In genomic region chrX:65734577-65734976, GRCm38 (mm10) we compare ENCODE assay signal across 11 mouse cellular contexts.
A peak's percentile ranks its signal among the peaks of the same experiment; 100 is the strongest.
DNase-seq lines count a peak whose midpoint lies in the region; ATAC-seq lines count a peak whose summit lies in the region.
"Had no signal": no experiment of that assay in that cellular context is flagged by ENCODE, and none has a peak within 500 bp of the region (broad histone marks: within the 10 kb centered on the region; RNA-seq: fewer than 3 reads in every experiment).

No protein-coding gene starts in this region.

- H3K27ac ChIP-seq in hindbrain, embryonic 11.5 days (ENCODE audit: low read depth, low read length), result no peak overlapping the region
- H3K27ac ChIP-seq in hindbrain, embryonic 12.5 days, result no peak overlapping the region
- H3K27ac ChIP-seq: hindbrain, embryonic 10.5 days; limb, embryonic 15.5 days had no signal

- H3K4me1 ChIP-seq in hindbrain, embryonic 11.5 days (replicated peaks; ENCODE audit: control insufficient read depth, insufficient read depth, low read length), result no peaks in the 10 kb centered on the region
- H3K4me1 ChIP-seq in hindbrain, embryonic 12.5 days, result no peaks in the 10 kb centered on the region
- H3K4me1 ChIP-seq: hindbrain, embryonic 10.5 days; limb, embryonic 15.5 days had no signal

- no peaks in the 10 kb centered on the region for H3K36me3 ChIP-seq in hindbrain, embryonic 11.5 days (ENCODE audit: control insufficient read depth, insufficient read depth, low read length)
- H3K36me3 ChIP-seq in hindbrain, embryonic 12.5 days, result no peaks in the 10 kb centered on the region
- H3K36me3 ChIP-seq: hindbrain, embryonic 10.5 days; limb, embryonic 15.5 days had no signal

- no peaks in the 10 kb centered on the region for H3K9me3 ChIP-seq in hindbrain, embryonic 11.5 days (ENCODE audit: control insufficient read depth, low read length)
- H3K9me3 ChIP-seq in hindbrain, embryonic 12.5 days (replicated peaks), result no peaks in the 10 kb centered on the region
- H3K9me3 ChIP-seq: hindbrain, embryonic 10.5 days; limb, embryonic 15.5 days had no signal

- no peaks in the 10 kb centered on the region for H3K27me3 ChIP-seq in hindbrain, embryonic 11.5 days (ENCODE audit: control insufficient read depth, insufficient read depth, low read length)
- no peaks in the 10 kb centered on the region for H3K27me3 ChIP-seq in hindbrain, embryonic 12.5 days
- H3K27me3 ChIP-seq: limb, embryonic 15.5 days had no signal

- ATAC-seq in hindbrain, embryonic 11.5 days (ENCODE audit: low FRiP score), result no peak
- ATAC-seq in hindbrain, embryonic 12.5 days (ENCODE audit: low FRiP score), result no peak

- no peak overlapping the region for H3K4me2 ChIP-seq in hindbrain, embryonic 11.5 days (replicated peaks; ENCODE audit: low read depth, low read length)
- no peak overlapping the region for H3K4me2 ChIP-seq in hindbrain, embryonic 12.5 days (replicated peaks)
- H3K4me2 ChIP-seq: limb, embryonic 15.5 days had no signal

- H3K4me3 ChIP-seq in hindbrain, embryonic 11.5 days (ENCODE audit: low read depth, low read length), result no peak overlapping the region
- no peak overlapping the region for H3K4me3 ChIP-seq in hindbrain, embryonic 12.5 days
- H3K4me3 ChIP-seq: hindbrain, embryonic 10.5 days; limb, embryonic 15.5 days had no signal

- DNase-seq in hindbrain, embryonic 11.5 days (ENCODE audit: low spot score), result peak; percentile 41
- DNase-seq in right cerebral cortex, postnatal 10 days (ENCODE audit: low spot score in 2 of 2), result peak; percentile 22 to 35
- no peak for DNase-seq in right cerebral cortex, postnatal 25 days
- DNase-seq in embryo, embryonic 10.5 days (ENCODE audit: low spot score), result peak; percentile 41
- peak; percentile 0 for DNase-seq in retina, postnatal 7 days (ENCODE audit: low read depth, low spot score)
- no peak for DNase-seq in spleen, postnatal 14 days (ENCODE audit: low spot score in 2 of 2)
- no peak for DNase-seq in adrenal gland, adult 8-10 months
- DNase-seq: thymus, adult 18-20 months had no signal

- no peak overlapping the region for H3K9ac ChIP-seq in hindbrain, embryonic 11.5 days (ENCODE audit: low read depth, low read length)
- no peak overlapping the region for H3K9ac ChIP-seq in hindbrain, embryonic 12.5 days
- H3K9ac ChIP-seq: limb, embryonic 15.5 days had no signal

Comparison
In these comparisons a context has a peak if more than half of its experiments do, and no peak if none do; other contexts are left out.
1. DNase-seq: peak in hindbrain, embryonic 11.5 days (single experiment), right cerebral cortex, postnatal 10 days (2 of 2), embryo, embryonic 10.5 days (single experiment) and retina, postnatal 7 days (single experiment); none in right cerebral cortex, postnatal 25 days (single experiment), spleen, postnatal 14 days (0 of 2) and adrenal gland, adult 8-10 months (single experiment).